Mouse (Mus musculus): Measurements from ENCODE around the gene Rbmy. TPM values are rescaled to one million over a fixed set of nuclear protein-coding genes. Genes with fewer than 3 reads are reported as not detected.
"Not testable (repeated sequence)": the region's sequence is repeated elsewhere in the genome, so short reads cannot be mapped to it uniquely, and the experiment has no call there.

The Rbmy gene
- not detected in 2 replicates for polyA plus RNA-seq (2014; fragmentation: Nextera tagmentation; extraction: Ambion mirVana)

DNA sequence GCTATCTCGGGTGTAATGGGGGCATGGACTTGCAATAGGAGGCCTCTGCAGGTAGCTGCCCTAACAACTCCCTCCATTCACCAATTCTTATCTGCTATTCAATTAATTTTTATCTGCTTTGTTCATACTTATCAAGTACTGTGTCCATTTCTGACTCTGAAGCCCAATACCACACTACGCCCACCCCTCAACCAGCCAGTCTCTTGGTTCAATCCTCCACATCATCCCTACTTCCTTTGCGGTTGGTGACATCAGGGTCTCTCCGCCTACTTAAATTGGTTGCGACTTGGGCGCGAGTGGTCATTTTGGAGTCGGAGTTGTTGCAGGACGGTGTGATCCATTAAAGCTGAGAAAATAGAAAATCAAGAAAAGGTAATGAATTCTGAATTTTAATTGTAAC is at the start of gene Rbmy, which contains the start of gene Gm10256:
TSS of gene Rbmy (plus strand) at position 301 of the 400 bp plus-strand sequence.
TSS of gene Gm10256 (plus strand) at position 320 of the 400 bp plus-strand sequence.
- not testable (repeated sequence) for DNase-seq (ENCODE audit: low spot score); ATAC-seq (ENCODE audit: insufficient read depth, low FRiP score, low TSS enrichment); H3K4me1 ChIP-seq (ENCODE audit: control insufficient read depth, insufficient read depth, low read length); H3K4me2 ChIP-seq (ENCODE audit: low read depth); H3K9ac ChIP-seq (ENCODE audit: low read length); H3K27me3 ChIP-seq (ENCODE audit: control insufficient read depth, insufficient read depth, low read length); H3K27ac ChIP-seq (ENCODE audit: low read depth, low read length); H3K36me3 ChIP-seq (ENCODE audit: control insufficient read depth, insufficient read depth, low read length); H3K4me3 ChIP-seq (ENCODE audit: low read depth, low read length); H3K9me3 ChIP-seq (ENCODE audit: control insufficient read depth, low read length)
- no CpG with 5 or more reads among the region's 9 CpGs for WGBS

DNA sequence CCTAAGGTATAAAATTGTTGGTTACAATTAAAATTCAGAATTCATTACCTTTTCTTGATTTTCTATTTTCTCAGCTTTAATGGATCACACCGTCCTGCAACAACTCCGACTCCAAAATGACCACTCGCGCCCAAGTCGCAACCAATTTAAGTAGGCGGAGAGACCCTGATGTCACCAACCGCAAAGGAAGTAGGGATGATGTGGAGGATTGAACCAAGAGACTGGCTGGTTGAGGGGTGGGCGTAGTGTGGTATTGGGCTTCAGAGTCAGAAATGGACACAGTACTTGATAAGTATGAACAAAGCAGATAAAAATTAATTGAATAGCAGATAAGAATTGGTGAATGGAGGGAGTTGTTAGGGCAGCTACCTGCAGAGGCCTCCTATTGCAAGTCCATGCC is 34.4 kb upstream of the Rbmy start, which contains the start of gene Gm4064:
TSS of gene Gm4064 (minus strand) at position 101 of the 400 bp plus-strand sequence.
- not testable (repeated sequence) for H3K4me1 ChIP-seq (ENCODE audit: control insufficient read depth, insufficient read depth, low read length)

More for the DNA sequence above, 34.4 kb upstream of the Rbmy start, which contains the start of gene Gm4064:
- H3K4me2 ChIP-seq (ENCODE audit: low read depth); DNase-seq (ENCODE audit: low spot score); H3K36me3 ChIP-seq (ENCODE audit: control insufficient read depth, insufficient read depth, low read length); H3K9ac ChIP-seq (ENCODE audit: low read length); ATAC-seq (ENCODE audit: insufficient read depth, low FRiP score, low TSS enrichment); H3K27ac ChIP-seq (ENCODE audit: low read depth, low read length); H3K4me3 ChIP-seq (ENCODE audit: low read depth, low read length); H3K9me3 ChIP-seq (ENCODE audit: control insufficient read depth, low read length); H3K27me3 ChIP-seq (ENCODE audit: control insufficient read depth, insufficient read depth, low read length): not testable (repeated sequence)
- whole genome bisulfite sequencing, result no CpG with 5 or more reads among the region's 8 CpGs

Other genes starting within 250 kb of the Rbmy start
- not detected in 2 replicates for gene H2al2c, start 231.6 kb upstream of the Rbmy start, polyA plus RNA-seq (2014; fragmentation: Nextera tagmentation; extraction: Ambion mirVana)
- gene Sry, start 167.0 kb upstream of the Rbmy start, polyA plus RNA-seq (2014; fragmentation: Nextera tagmentation; extraction: Ambion mirVana), result not detected in 2 replicates
- not detected in 2 replicates for gene H2al2b, start 110.0 kb upstream of the Rbmy start, polyA plus RNA-seq (2014; fragmentation: Nextera tagmentation; extraction: Ambion mirVana)
- gene Gm4064, start 34.5 kb upstream of the Rbmy start, polyA plus RNA-seq (2014; fragmentation: Nextera tagmentation; extraction: Ambion mirVana), result not detected in 2 replicates
- gene Gm10256, start within 50 bp of the Rbmy start, polyA plus RNA-seq (2014; fragmentation: Nextera tagmentation; extraction: Ambion mirVana), result not detected in 2 replicates
- not detected in 2 replicates for gene Gm10352, start 70.3 kb downstream of the Rbmy start, polyA plus RNA-seq (2014; fragmentation: Nextera tagmentation; extraction: Ambion mirVana)
- not detected in 2 replicates for gene Gm29289, start 101.9 kb downstream of the Rbmy start, polyA plus RNA-seq (2014; fragmentation: Nextera tagmentation; extraction: Ambion mirVana)